Mouse (Mus musculus) spleen, adult 2 months (tissue): ENCODE results near the gene Nek2. TPM values are rescaled to one million over a fixed set of nuclear protein-coding genes. Genes with fewer than 3 reads are reported as not detected.

Source experiments
- DNase-seq, 2 experiments: peaks; one replicate each; pipeline versions ENCODE4 v3.0.0 to v3.0.0-alpha.2; 2012 to 2021; ENCODE audit warnings: low spot score in 2 of 2, low read depth in 1 of 2
- H3K27ac ChIP-seq: fragments of 200-500 bp; 2 replicates; pipeline ENCODE4 v1.5.1; 2012; ENCODE audit warnings: low read length, inconsistent platforms; ENCODE audit not compliant: insufficient read depth
- H3K27me3 ChIP-seq: fragments of 200-500 bp; 2 replicates; pipeline ENCODE4 v1.6.1; 2012; ENCODE audit warnings: mild to moderate bottlenecking, moderate library complexity, low read length, inconsistent platforms; ENCODE audit not compliant: control insufficient read depth, insufficient read depth
- H3K36me3 ChIP-seq: fragments of 200-500 bp; 2 replicates; pipeline ENCODE4 v1.6.1; 2012; ENCODE audit warnings: mild to moderate bottlenecking, low read length, inconsistent platforms; ENCODE audit not compliant: control insufficient read depth, insufficient read depth
- H3K4me1 ChIP-seq: fragments of 200-500 bp; 2 replicates; pipeline ENCODE4 v1.6.1; 2011; ENCODE audit warnings: inconsistent platforms; ENCODE audit not compliant: control insufficient read depth, insufficient read depth, insufficient read length
- H3K4me3 ChIP-seq: fragments of 200-500 bp; 2 replicates; pipeline ENCODE4 v1.5.1; 2011; ENCODE audit warnings: mild to moderate bottlenecking, inconsistent platforms; ENCODE audit not compliant: insufficient read depth, insufficient read length; ENCODE audit errors: extremely low read depth
- CTCF ChIP-seq: fragments of 200-500 bp; IDR thresholded peaks from 2 replicates; pipeline ENCODE4 v1.5.1; 2011; ENCODE audit warnings: mild to moderate bottlenecking, inconsistent platforms; ENCODE audit not compliant: insufficient read depth, insufficient read length, insufficient replicate concordance; ENCODE audit errors: extremely low read depth
- POLR2A ChIP-seq: fragments of 200-500 bp; IDR thresholded peaks from 2 replicates; pipeline ENCODE4 v1.6.1; 2011; ENCODE audit warnings: low read depth, low read length, inconsistent platforms
- WGBS: fragments of 180-500 bp; shearing (Covaris S2); methylation state at CpG from one replicate; pipeline ENCODE4 v1.1.7; 2018; 5-methylcytosine and 5-hydroxymethylcytosine counted together
- polyA plus RNA-seq: library from polyadenylated mRNA; depleted of rRNA; stranded (reverse); fragments of >200 nt; gene quantifications from 2 replicates; pipeline ENCODE4 v1.2.3, GENCODE M21; 2012

Nek2 gene
- polyA plus RNA-seq, 1 experiment, result 2.3 TPM

DNA sequence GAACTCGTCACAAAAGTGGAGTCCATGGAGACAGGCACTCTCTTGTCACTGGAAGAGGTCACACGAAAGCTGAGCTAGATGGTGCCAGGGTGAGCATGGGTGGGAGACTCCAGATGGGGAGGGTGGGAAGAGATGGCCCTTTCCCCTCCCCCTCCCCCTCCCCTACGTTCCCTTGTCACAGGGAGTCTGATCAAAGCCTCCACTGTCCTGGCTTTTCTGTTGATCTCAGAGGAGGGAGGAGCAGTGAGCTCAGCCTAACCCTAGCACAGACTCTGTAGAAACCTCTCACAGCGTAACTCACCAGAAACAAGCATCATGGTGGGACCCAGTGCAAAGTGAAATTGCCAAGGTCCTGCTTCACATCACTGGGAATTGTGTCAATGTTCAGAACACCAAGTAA lies 33.9 kb upstream of the Nek2 start:
- peaks cover 1% of the 10 kb centered on the region; the same call in 1 of the 2 replicates for H3K36me3 ChIP-seq
- 82% methylated on average over 4 of the region's 4 CpGs for WGBS
- DNase-seq, result no peak
- H3K4me3 ChIP-seq, result no peak overlapping the region
- no peak overlapping the region for H3K27ac ChIP-seq
- H3K4me1 ChIP-seq, result no peaks in the 10 kb centered on the region
- H3K27me3 ChIP-seq, result no peaks in the 10 kb centered on the region
- TF ChIP-seq POLR2A (no peak), CTCF (no peak)

DNA sequence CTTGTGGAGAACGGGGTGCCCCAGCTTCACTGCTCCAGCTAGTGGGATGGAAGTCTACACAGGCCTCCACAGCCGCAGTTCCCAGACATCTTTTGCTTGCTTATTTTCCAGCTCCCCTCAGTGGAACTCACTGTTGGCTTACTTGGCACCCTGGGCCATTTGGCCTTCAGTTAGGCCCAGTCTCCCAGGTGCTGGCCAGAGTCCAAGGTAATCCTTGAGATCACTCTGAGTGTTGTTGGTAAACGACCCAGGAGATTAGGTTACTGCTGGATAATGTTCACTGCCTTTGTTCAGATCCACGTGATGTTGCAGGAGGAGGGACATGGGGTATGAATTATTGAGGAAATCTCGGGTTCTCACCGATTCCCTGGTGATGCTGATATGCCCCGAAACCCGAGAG lies 28.3 kb upstream of the Nek2 start:
- Histone ChIP-seq H3K36me3 (no peaks in the 10 kb centered on the region), H3K4me1 (no peaks in the 10 kb centered on the region), H3K4me3 (no peak overlapping the region), H3K27ac (no peak overlapping the region), H3K27me3 (no peaks in the 10 kb centered on the region)
- no peak for TF ChIP-seq CTCF
- no peak for TF ChIP-seq POLR2A
- no peak for DNase-seq
- WGBS, result 83% methylated on average over 8 of the region's 8 CpGs

- WGBS, result 70% methylated on average over 7 of the region's 7 CpGs
- no peak for TF ChIP-seq POLR2A
- no peak for TF ChIP-seq CTCF
- no peak overlapping the region for H3K27ac ChIP-seq
- no peak for DNase-seq
- H3K4me3 ChIP-seq, result no peak overlapping the region
- no peaks in the 10 kb centered on the region for H3K4me1 ChIP-seq
- no peaks in the 10 kb centered on the region for H3K27me3 ChIP-seq
- no peaks in the 10 kb centered on the region for H3K36me3 ChIP-seq
These were observed 27.2 kb upstream of the Nek2 start for GRCm38 (mm10) chr1:191793888-191794532.

DNA sequence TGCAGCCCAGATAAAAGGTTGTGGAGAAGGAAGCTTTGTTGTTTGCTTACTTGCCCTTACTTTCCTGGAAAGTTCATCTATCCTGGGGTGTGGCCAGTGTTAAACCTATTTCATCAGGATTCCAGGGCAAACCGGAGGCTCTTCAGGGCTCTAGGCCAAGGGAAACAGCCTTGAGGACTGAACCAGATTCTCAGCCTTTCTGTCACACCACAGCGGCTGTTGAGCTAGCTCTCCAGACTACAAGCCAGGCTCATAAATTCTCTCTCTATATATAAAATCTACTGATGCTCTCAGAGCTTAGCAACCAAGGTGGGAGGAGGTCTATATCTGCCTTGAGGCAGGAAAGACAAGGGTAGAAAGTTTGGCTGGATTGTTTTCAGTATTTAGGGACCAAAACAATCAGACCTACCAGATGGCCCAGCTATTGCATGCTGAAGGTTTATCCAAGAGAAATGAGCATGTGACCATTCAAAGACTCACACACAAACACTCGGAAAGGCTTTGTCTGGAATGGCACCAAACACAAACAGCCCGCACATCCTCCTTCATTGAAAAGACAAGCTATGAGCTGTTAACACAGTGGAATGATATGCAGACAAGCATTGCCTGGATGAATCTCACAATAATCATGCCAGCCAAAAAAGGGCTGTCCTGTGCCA lies 24.9 kb upstream of the Nek2 start:
- no peak overlapping the region for H3K27ac ChIP-seq
- no peak for DNase-seq
- no peak for TF ChIP-seq CTCF
- H3K4me1 ChIP-seq, result no peaks in the 10 kb centered on the region
- 90% methylated on average over 4 of the region's 4 CpGs for WGBS
- H3K36me3 ChIP-seq, result no peaks in the 10 kb centered on the region
- no peak overlapping the region for H3K4me3 ChIP-seq
- no peaks in the 10 kb centered on the region for H3K27me3 ChIP-seq

DNA sequence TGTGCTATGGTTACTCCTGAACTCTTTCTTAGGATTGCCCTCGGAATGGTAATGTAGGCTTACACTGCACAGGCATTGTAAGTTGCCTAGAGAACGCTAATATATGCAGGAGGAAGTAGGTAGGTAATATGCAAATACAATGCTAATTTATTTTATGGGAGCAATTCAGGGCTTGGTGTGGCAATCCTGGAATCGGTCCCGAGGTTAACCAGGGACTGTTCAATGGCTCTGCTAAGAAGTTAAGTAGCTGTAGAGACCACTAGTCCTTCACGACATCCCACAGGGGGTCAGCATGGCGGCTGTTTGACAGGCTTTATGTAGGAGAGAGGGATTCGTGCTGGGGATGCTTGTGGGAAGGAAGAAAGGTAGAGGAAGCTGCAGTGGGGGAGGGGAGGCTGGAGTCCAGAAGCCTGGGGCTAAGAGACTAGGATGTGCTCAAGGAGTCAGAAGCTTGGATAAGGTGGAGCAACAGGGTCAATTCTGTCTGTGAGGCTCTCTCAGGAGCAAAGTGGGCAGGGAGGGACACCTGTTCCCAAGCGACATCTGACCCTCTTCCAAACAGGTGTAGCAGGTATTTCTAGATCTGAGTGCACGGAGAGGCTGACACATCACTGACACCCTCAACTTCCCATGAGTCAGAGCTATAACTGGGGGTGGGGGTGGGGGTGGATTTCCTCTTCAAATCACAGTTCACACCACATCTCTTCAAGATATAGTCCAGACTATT lies 19.0 kb upstream of the Nek2 start:
- Histone ChIP-seq H3K36me3 (no peaks in the 10 kb centered on the region), H3K27ac (no peak overlapping the region), H3K4me3 (no peak overlapping the region), H3K4me1 (no peaks in the 10 kb centered on the region), H3K27me3 (no peaks in the 10 kb centered on the region)
- 70% methylated on average over 9 of the region's 9 CpGs for whole genome bisulfite sequencing
- no peak for DNase-seq
- no peak for TF ChIP-seq POLR2A
- TF ChIP-seq CTCF, result no peak

DNA sequence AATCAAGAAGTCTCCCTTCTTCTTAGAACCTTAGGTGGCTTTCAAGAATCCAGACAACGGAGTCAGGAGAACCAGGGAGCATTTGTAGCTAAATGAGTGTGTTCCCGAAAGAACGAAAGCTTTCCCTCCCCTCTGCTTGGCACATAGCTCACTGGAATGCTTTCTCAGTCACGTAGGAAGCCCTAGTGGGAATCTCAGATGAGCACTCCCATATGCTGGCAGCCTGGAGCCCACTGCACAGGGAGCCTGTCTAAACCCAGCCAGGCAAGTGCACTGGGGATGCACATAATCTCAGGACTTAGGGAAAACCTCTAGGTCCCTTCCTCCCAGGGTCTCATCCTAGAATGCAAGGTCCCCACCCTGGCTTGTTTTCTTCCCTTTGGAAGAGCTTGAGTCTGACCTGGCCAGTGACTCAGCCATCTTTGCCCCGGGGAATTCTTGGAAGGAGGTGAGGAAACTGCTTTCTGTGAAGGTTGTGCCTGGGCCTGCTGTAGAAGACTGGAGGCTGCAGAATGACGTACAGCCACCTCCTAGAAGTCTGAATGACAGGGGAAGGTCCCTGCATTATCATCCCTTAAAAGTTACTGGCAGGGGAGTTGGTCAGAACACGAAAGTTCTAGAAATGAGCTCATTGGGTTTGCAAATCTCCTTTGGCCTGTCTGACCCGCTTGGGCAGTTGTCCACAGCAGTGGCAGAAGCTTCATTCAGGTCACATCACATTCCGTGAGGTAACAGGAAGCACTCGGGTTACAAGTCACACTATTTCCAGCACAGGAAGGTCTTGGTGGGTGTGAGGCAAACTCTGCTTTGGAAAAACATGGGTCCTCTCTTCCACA lies 18.2 kb upstream of the Nek2 start:
- TF ChIP-seq CTCF (no peak), POLR2A (no peak)
- H3K27ac ChIP-seq, result no peak overlapping the region
- DNase-seq, result no peak
- H3K27me3 ChIP-seq, result no peaks in the 10 kb centered on the region
- whole genome bisulfite sequencing, result 80% methylated on average over 10 of the region's 10 CpGs
- H3K4me3 ChIP-seq, result no peak overlapping the region
- no peaks in the 10 kb centered on the region for H3K4me1 ChIP-seq
- no peaks in the 10 kb centered on the region for H3K36me3 ChIP-seq
